Mouse (Mus musculus): ENCODE measurements at regions not wholly inside any gene's neighbourhood (a gene's known extent, or its start where the extent isn't known, plus 50 kb on each side); places are given as distances from the start of the nearest gene placed in this dataset.

DNA sequence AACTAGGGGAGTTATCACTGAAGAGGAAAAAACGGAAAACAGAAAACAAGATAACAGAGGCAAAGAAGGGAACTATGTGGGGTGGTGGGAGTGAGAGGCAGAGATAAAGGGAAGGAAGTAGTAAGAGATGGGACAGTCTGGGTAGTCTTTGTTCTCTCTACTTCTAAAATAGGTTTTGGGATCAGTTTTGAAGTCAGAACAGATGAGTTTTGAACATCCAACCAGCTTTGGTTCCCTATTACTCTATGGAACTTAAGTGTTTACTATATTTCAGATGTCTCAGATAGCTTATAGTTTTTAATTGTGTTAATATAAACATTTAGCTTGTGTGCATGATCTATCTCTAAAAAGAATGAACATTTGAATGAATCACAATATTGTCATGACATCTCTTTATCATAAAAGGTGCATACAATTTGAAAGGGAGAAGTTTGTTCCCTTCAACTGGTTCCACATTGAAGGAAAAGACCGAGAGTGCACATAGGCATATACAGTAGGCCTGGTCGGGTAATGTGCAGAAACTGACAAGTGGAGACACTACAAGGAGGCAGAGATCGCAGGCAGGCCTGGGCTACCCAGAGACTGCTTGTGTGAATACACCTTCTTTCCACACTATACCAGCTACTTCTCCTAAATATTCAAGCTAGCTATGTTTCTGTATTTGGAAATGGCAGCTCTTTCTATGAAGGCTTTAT, 335.8 kb downstream of the Pdha2 start:
- TF ChIP-seq GATA1 (IDR thresholded peaks at IDR 0.05; ENCODE audit: borderline replicate concordance, low read length), result no peak
- TF ChIP-seq FLI1 (IDR thresholded peaks at IDR 0.05; ENCODE audit: low read length), result no peak
- H3K36me3 ChIP-seq (replicated peaks; ENCODE audit: low read length), result no peaks in the 10 kb centered on the region
- H3K9me3 ChIP-seq, result no peaks in the 10 kb centered on the region
- H3K4me3 ChIP-seq (replicated peaks), result no peak overlapping the region
- no peaks in the 10 kb centered on the region for H3K27me3 ChIP-seq (replicated peaks)
- peaks cover 9% of the 10 kb centered on the region; the same call in 1 of the 2 replicates for H3K4me1 ChIP-seq

DNA sequence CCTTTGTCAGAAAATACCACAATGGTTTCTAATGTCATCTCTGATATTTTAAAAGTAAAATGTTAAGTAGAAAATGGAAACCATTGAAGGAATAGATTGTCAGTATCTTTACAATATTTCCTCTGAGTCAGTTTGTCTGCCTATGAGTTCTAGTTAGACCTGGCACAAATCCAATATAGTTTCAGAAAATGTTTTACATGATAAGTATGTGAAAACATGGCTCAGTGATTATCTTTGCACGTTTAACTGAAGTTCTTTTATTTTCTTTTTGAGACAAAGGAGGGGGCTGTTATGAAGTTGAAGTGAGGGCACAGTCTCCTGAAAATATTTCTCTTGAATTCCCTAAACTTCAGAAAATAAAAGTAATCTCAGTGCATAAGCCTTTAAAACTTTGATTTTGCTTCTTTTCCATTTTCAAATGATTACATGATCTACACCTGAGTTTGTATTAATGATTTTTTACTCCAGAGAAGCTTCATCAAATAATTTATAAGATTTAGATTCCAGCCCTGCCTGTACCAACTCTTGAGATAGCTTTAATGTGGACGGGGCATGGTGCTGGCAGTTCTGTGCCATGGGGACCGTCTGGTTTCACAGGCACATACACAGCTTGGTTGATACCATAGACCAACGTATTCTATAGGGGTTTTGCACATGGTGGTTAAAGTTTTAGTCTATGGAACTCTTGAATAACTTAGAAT, 336.5 kb downstream of the Pdha2 start:
- Histone ChIP-seq H3K4me3 (replicated peaks) (no peak overlapping the region), H3K4me1 (peaks cover 9% of the 10 kb centered on the region; the same call in 1 of the 2 replicates), H3K36me3 (replicated peaks; ENCODE audit: low read length) (no peaks in the 10 kb centered on the region), H3K9me3 (no peaks in the 10 kb centered on the region), H3K27me3 (replicated peaks) (no peaks in the 10 kb centered on the region)
- TF ChIP-seq FLI1 (IDR thresholded peaks at IDR 0.05; ENCODE audit: low read length) (no peak), GATA1 (IDR thresholded peaks at IDR 0.05; ENCODE audit: borderline replicate concordance, low read length) (no peak)

- Histone ChIP-seq H3K36me3 (replicated peaks; ENCODE audit: low read length) (no peaks in the 10 kb centered on the region), H3K4me1 (peaks cover 9% of the 10 kb centered on the region; the same call in 1 of the 2 replicates), H3K27me3 (replicated peaks) (no peaks in the 10 kb centered on the region), H3K4me3 (replicated peaks) (no peak overlapping the region), H3K9me3 (no peaks in the 10 kb centered on the region)
- TF ChIP-seq FLI1 (IDR thresholded peaks at IDR 0.05; ENCODE audit: low read length) (no peak), GATA1 (IDR thresholded peaks at IDR 0.05; ENCODE audit: borderline replicate concordance, low read length) (no peak)
These were observed 337.9 kb downstream of the Pdha2 start for GRCm38 (mm10) chr3:140874070-140874895.

- no peak for TF ChIP-seq FLI1 (IDR thresholded peaks at IDR 0.05; ENCODE audit: low read length)
- TF ChIP-seq GATA1 (IDR thresholded peaks at IDR 0.05; ENCODE audit: borderline replicate concordance, low read length), result no peak
These were observed 339.6 kb downstream of the Pdha2 start for GRCm38 (mm10) chr3:140872511-140872910.

DNA sequence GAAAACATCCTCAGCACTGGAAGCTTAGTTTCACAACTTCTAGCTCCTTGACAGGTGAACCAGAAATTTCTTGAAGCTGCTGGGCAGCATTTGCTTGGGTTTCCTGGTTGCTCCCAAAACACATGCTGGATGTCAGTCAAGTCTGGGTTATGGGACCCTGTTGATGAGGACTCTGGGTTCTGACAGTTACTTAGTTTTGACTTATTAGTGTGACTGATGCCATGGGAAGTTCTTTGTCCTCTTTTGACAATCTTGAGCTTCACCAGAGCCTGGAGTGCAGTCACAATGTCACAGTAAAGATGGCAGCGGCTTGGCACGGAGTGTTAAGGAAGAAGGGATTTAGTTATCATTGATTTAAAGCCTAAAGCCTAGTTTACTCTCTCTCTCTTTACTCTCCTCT, 340.9 kb downstream of the Pdha2 start:
- Histone ChIP-seq H3K27me3 (replicated peaks) (no peaks in the 10 kb centered on the region), H3K36me3 (replicated peaks; ENCODE audit: low read length) (no peaks in the 10 kb centered on the region), H3K4me3 (replicated peaks) (no peak overlapping the region), H3K4me1 (peaks cover 9% of the 10 kb centered on the region; the same call in 1 of the 2 replicates), H3K9me3 (no peaks in the 10 kb centered on the region)
- TF ChIP-seq FLI1 (IDR thresholded peaks at IDR 0.05; ENCODE audit: low read length) (no peak), GATA1 (IDR thresholded peaks at IDR 0.05; ENCODE audit: borderline replicate concordance, low read length) (no peak)

More at GRCm38 (mm10) chr3:140872511-140872910, 339.6 kb downstream of the Pdha2 start:
- Histone ChIP-seq H3K4me3 (replicated peaks) (no peak overlapping the region), H3K36me3 (replicated peaks; ENCODE audit: low read length) (no peaks in the 10 kb centered on the region), H3K9me3 (no peaks in the 10 kb centered on the region), H3K27me3 (replicated peaks) (no peaks in the 10 kb centered on the region), H3K4me1 (peaks cover 9% of the 10 kb centered on the region; the same call in 1 of the 2 replicates)

- H3K36me3 ChIP-seq (replicated peaks; ENCODE audit: low read length), result no peaks in the 10 kb centered on the region
- H3K4me3 ChIP-seq (replicated peaks), result no peak overlapping the region
- H3K4me1 ChIP-seq, result peaks cover 7% of the 10 kb centered on the region; the same call in 1 of the 2 replicates
- no peaks in the 10 kb centered on the region for H3K27me3 ChIP-seq (replicated peaks)
- TF ChIP-seq FLI1 (IDR thresholded peaks at IDR 0.05; ENCODE audit: low read length), result no peak
- TF ChIP-seq GATA1 (IDR thresholded peaks at IDR 0.05; ENCODE audit: borderline replicate concordance, low read length), result no peak
- no peaks in the 10 kb centered on the region for H3K9me3 ChIP-seq
These were observed 372.0 kb downstream of the Pdha2 start for GRCm38 (mm10) chr3:140840197-140840596.

GRCm38 (mm10) chr3:140837976-140838581, 374.1 kb downstream of the Pdha2 start:
- no peaks in the 10 kb centered on the region for H3K9me3 ChIP-seq
- H3K36me3 ChIP-seq (replicated peaks; ENCODE audit: low read length), result no peaks in the 10 kb centered on the region
- no peaks in the 10 kb centered on the region for H3K27me3 ChIP-seq (replicated peaks)
- TF ChIP-seq GATA1 (IDR thresholded peaks at IDR 0.05; ENCODE audit: borderline replicate concordance, low read length), result no peak
- no peak for TF ChIP-seq FLI1 (IDR thresholded peaks at IDR 0.05; ENCODE audit: low read length)
- peak overlapping the region; percentile 85 for H3K4me3 ChIP-seq (replicated peaks)
- H3K4me1 ChIP-seq, result peaks cover 7% of the 10 kb centered on the region; the same call in 1 of the 2 replicates

GRCm38 (mm10) chr3:140821266-140821665, 390.9 kb downstream of the Pdha2 start:
- Histone ChIP-seq H3K36me3 (replicated peaks; ENCODE audit: low read length) (no peaks in the 10 kb centered on the region), H3K27me3 (replicated peaks) (no peaks in the 10 kb centered on the region), H3K4me3 (replicated peaks) (no peak overlapping the region), H3K4me1 (no peaks in the 10 kb centered on the region), H3K9me3 (no peaks in the 10 kb centered on the region)
- no peak for TF ChIP-seq GATA1 (IDR thresholded peaks at IDR 0.05; ENCODE audit: borderline replicate concordance, low read length)
- no peak for TF ChIP-seq FLI1 (IDR thresholded peaks at IDR 0.05; ENCODE audit: low read length)

DNA sequence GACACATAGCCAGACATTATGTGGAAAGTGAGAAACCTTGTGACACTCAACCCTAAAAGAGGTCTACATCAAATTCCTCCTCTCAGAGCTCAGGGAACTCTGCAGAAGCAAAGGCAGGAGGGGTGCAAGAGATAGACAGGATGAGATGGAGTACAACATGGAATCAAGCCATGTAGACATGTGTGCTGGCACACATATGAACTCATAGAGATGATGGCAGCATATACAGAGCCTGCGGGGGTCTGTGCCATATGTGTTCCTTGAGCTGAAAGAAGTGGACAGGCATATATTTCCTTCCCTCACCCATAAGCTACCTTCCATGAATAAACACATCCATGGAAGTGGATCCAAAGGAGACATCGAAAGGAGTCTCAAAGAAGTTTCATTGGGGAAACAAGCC, 406.6 kb downstream of the Pdha2 start:
- Histone ChIP-seq H3K27me3 (replicated peaks) (no peaks in the 10 kb centered on the region), H3K36me3 (replicated peaks; ENCODE audit: low read length) (no peaks in the 10 kb centered on the region), H3K9me3 (peaks cover 5% of the 10 kb centered on the region), H3K4me3 (replicated peaks) (no peak overlapping the region), H3K4me1 (no peaks in the 10 kb centered on the region)
- TF ChIP-seq FLI1 (IDR thresholded peaks at IDR 0.05; ENCODE audit: low read length) (no peak), GATA1 (IDR thresholded peaks at IDR 0.05; ENCODE audit: borderline replicate concordance, low read length) (no peak)
